ENCODE assay signal across 28 mouse cellular contexts in the genomic region with DNA sequence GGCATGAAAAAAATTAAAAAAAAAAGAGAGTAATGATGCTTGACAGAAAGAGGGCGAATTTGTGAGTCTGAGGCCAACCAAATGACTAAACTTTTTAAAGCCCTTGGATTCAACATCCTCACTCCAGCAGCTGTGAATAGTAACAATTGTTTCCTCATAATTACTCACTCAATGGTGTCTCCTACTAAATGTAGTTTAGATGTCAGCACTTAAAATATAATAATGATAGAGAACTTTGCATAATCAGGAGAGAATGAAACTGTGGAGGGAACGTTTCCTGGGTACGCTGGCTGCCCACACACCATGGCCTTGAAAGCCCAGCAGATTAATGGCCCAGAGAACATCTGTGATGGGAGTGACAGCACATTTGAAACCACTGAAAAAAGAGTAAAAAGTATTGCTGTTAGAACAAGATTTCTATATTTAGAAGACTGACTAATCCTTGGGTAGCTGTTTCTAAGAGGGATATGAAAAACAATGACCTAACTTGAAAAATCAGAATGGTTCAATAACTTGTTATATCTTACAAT.
DNase-seq lines count a peak whose midpoint lies in the region; ATAC-seq lines count a peak whose summit lies in the region.
"Had no signal": no experiment of that assay in that cellular context is flagged by ENCODE, and none has a peak within 500 bp of the region (broad histone marks: within the 10 kb centered on the region; RNA-seq: fewer than 3 reads in every experiment).

No protein-coding gene starts in this region.

- no peak overlapping the region for H3K27ac ChIP-seq in kidney, embryonic 14.5 days (ENCODE audit: low read depth, low read length)
- H3K27ac ChIP-seq: embryonic facial prominence, embryonic 12.5 days; forebrain, embryonic 10.5 days; forebrain, embryonic 15.5 days; heart, adult 2 months; hindbrain, embryonic 13.5 days; limb, embryonic 13.5 days; lung, embryonic 15.5 days had no signal

- H3K27me3 ChIP-seq in kidney, embryonic 14.5 days (ENCODE audit: control insufficient read depth, insufficient read depth, low read length), result no peaks in the 10 kb centered on the region
- H3K27me3 ChIP-seq: embryonic facial prominence, embryonic 12.5 days; forebrain, embryonic 15.5 days; heart, embryonic 12.5 days; hindbrain, embryonic 13.5 days; limb, embryonic 13.5 days; lung, embryonic 15.5 days had no signal

- no peaks in the 10 kb centered on the region for H3K4me1 ChIP-seq in kidney, embryonic 14.5 days (ENCODE audit: control insufficient read depth, insufficient read depth, low read length)
- H3K4me1 ChIP-seq: embryonic facial prominence, embryonic 12.5 days; forebrain, embryonic 10.5 days; forebrain, embryonic 15.5 days; heart, embryonic 12.5 days; hindbrain, embryonic 13.5 days; limb, embryonic 13.5 days; lung, embryonic 15.5 days had no signal

- 33% methylated on average over 3 of the region's 3 CpGs for WGBS in kidney, embryonic 14.5 days

- ATAC-seq in kidney, embryonic 14.5 days (ENCODE audit: low FRiP score, low TSS enrichment), result peak; percentile 78
- ATAC-seq: CD4-positive, CD25-positive, alpha-beta regulatory T cell, adult 4 months; forebrain, embryonic 15.5 days; midbrain, embryonic 16.5 days had no signal

- intact Hi-C loops in gastrocnemius, postnatal 36 days (cut with DNase I), result no loop called here

- no peaks in the 10 kb centered on the region for H3K36me3 ChIP-seq in kidney, embryonic 14.5 days (ENCODE audit: control insufficient read depth, insufficient read depth, low read length)
- H3K36me3 ChIP-seq: embryonic facial prominence, embryonic 12.5 days; forebrain, embryonic 10.5 days; forebrain, embryonic 15.5 days; heart, embryonic 12.5 days; hindbrain, embryonic 13.5 days; limb, embryonic 13.5 days; lung, embryonic 15.5 days had no signal

- no peak overlapping the region for H3K4me2 ChIP-seq in kidney, embryonic 14.5 days (replicated peaks; ENCODE audit: low read depth, low read length)
- H3K4me2 ChIP-seq: embryonic facial prominence, embryonic 12.5 days; forebrain, embryonic 15.5 days; heart, embryonic 12.5 days; hindbrain, embryonic 13.5 days; limb, embryonic 13.5 days; liver, embryonic 11.5 days; lung, embryonic 15.5 days; midbrain, embryonic 11.5 days had no signal

- no peak for DNase-seq in kidney, postnatal 36 days
- DNase-seq in testis, postnatal 14 days (ENCODE audit: low spot score), result peak; percentile 5
- no peak for DNase-seq in testis, postnatal 10 days (ENCODE audit: low spot score)
- peak; percentile 2 for DNase-seq in retina, postnatal 1 day
- no peak for DNase-seq in gastrocnemius, postnatal 36 days
- DNase-seq in urinary bladder, adult 2 months (ENCODE audit: low spot score), result no peak
- DNase-seq: cerebellum, adult 8-10 months; cerebellum, postnatal 36 days; embryo, embryonic 11 days; gastrocnemius, postnatal 25 days; heart, adult 2 months; heart, postnatal 4 days; kidney, adult 11 months; layer of hippocampus, adult 9-11 months; right cerebral cortex, postnatal 4 days; thymus, postnatal 14 days had no signal

- no peak overlapping the region for H3K9ac ChIP-seq in kidney, embryonic 14.5 days (ENCODE audit: low read depth, low read length)
- H3K9ac ChIP-seq: embryonic facial prominence, embryonic 12.5 days; forebrain, embryonic 15.5 days; heart, embryonic 12.5 days; hindbrain, embryonic 13.5 days; limb, embryonic 13.5 days; lung, embryonic 15.5 days had no signal

- no peaks in the 10 kb centered on the region for H3K9me3 ChIP-seq in kidney, embryonic 14.5 days (ENCODE audit: control insufficient read depth, low read length)
- H3K9me3 ChIP-seq: embryonic facial prominence, embryonic 12.5 days; forebrain, embryonic 10.5 days; forebrain, embryonic 15.5 days; heart, embryonic 12.5 days; hindbrain, embryonic 13.5 days; limb, embryonic 13.5 days; lung, embryonic 15.5 days had no signal

- no peak overlapping the region for H3K4me3 ChIP-seq in kidney, embryonic 14.5 days (ENCODE audit: low read length)
- H3K4me3 ChIP-seq: embryonic facial prominence, embryonic 12.5 days; forebrain, embryonic 10.5 days; forebrain, embryonic 15.5 days; heart, adult 2 months; heart, embryonic 12.5 days; hindbrain, embryonic 13.5 days; limb, embryonic 13.5 days; lung, embryonic 15.5 days had no signal

Comparison
In these comparisons a context has a peak if more than half of its experiments do, and no peak if none do; other contexts are left out.
1. DNase-seq: peak in testis, postnatal 14 days (single experiment) and retina, postnatal 1 day (single experiment); none in kidney, postnatal 36 days (0 of 2), testis, postnatal 10 days (single experiment), gastrocnemius, postnatal 36 days (0 of 2) and urinary bladder, adult 2 months (single experiment).